Mouse (Mus musculus): Measurements from ENCODE around the gene Fen1. TPM values are rescaled to one million over a fixed set of nuclear protein-coding genes. Genes with fewer than 3 reads are reported as not detected.
"Not testable (repeated sequence)": the region's sequence is repeated elsewhere in the genome, so short reads cannot be mapped to it uniquely, and the experiment has no call there.

The Fen1 gene
- total RNA-seq, 2 experiments from 2014 or later: 10.5 to 11.6 TPM

DNA sequence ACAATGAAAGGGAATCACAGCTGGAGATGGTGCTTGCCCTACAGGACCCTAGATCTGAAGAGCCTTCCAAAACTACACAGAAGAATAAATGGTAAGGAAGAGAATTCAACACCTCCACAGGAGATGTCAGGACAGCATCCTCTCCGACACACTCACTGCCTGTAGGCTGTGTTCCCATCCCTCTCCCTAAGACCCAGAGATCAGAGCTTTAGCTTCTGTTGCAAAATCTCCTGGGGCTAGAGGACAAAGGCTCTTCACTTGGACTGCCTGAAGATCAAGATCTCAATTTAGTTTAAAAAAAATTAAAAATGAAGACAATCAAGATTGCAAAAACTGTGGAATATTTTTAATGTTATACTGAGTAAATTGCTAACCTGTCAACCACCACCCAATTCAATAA is 27.5 kb downstream of the Fen1 start:
- no peak for TF ChIP-seq CTCF (IDR thresholded peaks at IDR 0.05)
- H3K4me3 ChIP-seq: no peak overlapping the region
- intact Hi-C loops (cut with DNase I): no loop called here

DNA sequence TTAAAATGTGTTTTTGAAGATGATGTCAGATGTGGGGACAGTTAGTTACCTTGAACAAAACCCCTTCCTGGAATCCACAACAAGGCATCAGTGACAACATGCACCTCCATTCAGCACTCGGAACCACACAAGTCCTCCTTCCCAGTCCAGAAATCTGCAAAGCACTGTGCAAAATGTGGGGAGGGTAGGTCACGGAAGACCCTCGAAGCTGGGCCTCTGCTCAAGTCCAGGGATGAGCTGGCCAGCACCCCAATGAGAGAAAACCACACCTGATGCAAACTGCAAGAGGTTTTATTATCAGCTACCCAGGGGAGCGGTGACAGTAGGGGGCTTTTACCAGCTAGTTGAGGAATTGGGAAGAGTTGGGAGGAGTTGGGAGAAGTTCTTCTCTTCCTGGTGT is 29.0 kb downstream of the Fen1 start:
- intact Hi-C loops (cut with DNase I): no loop called here
- DNase-seq (ENCODE audit: extremely low spot score in 1 of 2, low spot score in 2 of 2): no peak
- TF ChIP-seq CTCF (IDR thresholded peaks at IDR 0.05): no peak
- Histone ChIP-seq H3K4me3 (no peak overlapping the region), H3K27ac (no peak overlapping the region)

More for the DNA sequence above, 27.5 kb downstream of the Fen1 start:
- no peak overlapping the region for H3K27ac ChIP-seq
- DNase-seq (ENCODE audit: extremely low spot score in 1 of 2, low spot score in 2 of 2): no peak

DNA sequence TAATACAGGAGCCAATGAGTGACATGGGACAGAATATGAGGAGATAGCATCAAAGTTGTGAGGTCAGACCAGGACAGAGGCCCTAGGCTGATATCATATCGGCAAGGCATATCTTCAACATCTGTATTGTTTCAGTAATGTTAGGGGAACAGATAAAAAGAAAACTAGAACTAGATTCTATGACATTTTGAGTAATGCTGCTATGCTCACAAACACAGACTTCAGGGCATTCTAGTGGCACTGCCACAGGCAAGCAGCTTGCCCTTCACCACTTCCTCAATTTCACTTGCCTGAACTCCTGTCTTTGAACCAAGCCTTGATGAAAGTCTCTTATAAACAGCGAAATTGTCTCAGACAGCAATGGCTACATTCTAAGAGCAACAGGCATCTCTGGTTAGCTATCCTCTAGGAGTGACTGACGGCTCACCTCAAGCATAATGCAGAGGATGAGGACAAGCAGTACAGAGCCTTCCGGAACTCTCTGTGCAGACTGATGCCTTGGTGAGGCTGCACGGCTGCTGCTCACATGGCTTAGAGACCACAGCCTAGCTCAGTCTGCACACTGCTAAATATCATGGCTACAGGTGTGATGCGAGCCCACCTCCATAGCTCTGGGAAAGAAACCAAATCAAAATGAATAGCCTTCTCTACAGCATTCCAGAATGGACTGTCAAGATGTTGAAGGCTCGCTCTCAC is 30.0 kb downstream of the Fen1 start:
- no peak for DNase-seq (ENCODE audit: extremely low spot score in 1 of 2, low spot score in 2 of 2)
- H3K27ac ChIP-seq: no peak overlapping the region
- intact Hi-C loops (cut with DNase I): no loop called here
- H3K4me3 ChIP-seq: no peak overlapping the region
- no peak for TF ChIP-seq CTCF (IDR thresholded peaks at IDR 0.05)

DNA sequence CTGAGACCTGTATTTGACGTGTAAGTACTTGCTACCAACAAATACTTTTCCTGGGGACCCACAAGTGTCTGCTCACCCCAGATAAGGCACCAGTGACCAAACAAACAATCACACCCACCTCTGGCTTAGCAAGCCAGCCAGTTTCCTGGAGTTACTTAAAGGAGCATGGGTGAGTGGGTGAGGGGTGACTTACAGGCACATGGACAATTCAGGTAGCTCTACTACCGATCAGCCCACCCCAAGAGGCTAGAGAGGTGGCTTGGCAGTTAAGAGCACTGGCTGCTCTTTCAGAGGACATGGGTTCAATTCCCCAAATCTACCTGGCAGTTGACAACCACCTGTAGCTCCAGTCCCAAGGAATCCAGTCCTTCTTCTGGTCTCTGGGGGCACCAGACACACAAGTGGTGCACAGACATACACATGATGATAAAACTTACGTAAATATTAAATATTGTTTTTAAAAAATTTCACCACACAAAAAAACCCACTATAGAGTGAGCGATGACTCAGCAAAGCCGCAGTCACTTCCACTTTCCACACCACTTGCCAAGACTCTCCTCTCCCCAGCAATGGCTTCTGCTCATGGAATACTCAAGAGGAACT is 30.8 kb downstream of the Fen1 start:
- H3K27ac ChIP-seq: no peak overlapping the region
- intact Hi-C loops (cut with DNase I): no loop called here
- no peak for DNase-seq (ENCODE audit: extremely low spot score in 1 of 2, low spot score in 2 of 2)
- no peak for TF ChIP-seq CTCF (IDR thresholded peaks at IDR 0.05)
- no peak overlapping the region for H3K4me3 ChIP-seq

DNA sequence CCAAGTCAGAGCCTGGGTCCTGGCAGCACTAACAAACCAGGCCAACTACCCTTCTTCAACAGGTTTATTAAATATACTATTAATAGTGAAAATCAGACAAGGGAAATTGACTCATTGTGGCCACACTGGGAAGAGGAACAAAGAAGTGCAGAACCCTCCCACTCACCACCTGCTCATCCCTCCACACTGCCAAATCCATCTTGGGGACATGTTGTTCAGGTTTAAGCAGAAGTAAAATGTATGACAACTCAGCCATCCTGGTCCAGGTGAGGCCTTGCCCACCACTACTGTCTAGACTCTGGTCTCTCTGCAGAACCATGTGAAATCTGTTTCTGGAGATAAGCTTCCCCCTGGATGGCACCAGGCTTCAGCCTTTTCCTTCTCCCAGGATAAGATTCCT is 32.1 kb downstream of the Fen1 start:
- intact Hi-C loops (cut with DNase I): no loop called here
- no peak for TF ChIP-seq CTCF (IDR thresholded peaks at IDR 0.05)
- DNase-seq (ENCODE audit: extremely low spot score in 1 of 2, low spot score in 2 of 2): peak in 1 of 2 experiments; percentile 64
- no peak overlapping the region for H3K27ac ChIP-seq
- no peak overlapping the region for H3K4me3 ChIP-seq

DNA sequence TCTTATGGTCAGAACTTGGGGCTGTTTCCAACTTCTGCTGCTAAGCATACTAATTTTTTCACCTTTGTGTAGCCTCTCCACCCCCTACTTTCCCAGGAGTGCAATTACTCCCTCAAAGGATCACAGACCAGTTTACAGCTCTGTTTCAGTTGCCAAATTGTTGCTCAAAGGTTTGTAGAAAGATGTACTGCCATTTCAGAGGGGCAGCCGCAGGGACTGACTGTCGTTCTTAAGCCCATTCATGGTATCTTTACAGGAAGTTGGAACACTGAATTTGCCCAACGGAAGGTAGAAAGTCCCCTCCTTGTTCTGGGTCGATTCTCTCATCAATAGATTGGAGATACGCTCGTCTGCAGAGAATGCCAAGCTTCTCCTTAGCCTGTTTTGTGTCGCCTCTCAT is 32.6 kb downstream of the Fen1 start:
- no peak for DNase-seq (ENCODE audit: extremely low spot score in 1 of 2, low spot score in 2 of 2)
- intact Hi-C loops (cut with DNase I): no loop called here
- TF ChIP-seq CTCF (IDR thresholded peaks at IDR 0.05): no peak
- H3K27ac ChIP-seq: no peak overlapping the region
- H3K4me3 ChIP-seq: no peak overlapping the region

DNA sequence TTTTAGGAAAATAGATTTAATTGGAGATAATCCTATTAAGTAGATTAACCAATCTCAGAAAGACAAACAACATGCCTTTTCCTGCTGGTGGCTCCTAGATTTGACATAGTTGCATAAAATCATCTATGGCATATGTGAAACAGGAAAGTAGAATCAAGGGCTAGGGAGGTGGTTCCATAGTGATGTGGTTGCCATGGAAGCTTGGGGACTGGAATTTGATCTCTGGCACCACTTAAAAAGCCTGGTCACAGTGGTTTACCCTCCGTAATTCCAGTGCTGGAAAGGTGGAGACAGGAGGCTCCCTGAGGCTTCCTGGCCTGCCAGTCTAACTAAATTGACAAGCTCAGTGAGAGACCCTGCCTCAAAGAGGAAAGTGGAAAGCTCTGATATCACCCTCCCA is 33.5 kb downstream of the Fen1 start:
- intact Hi-C loops (cut with DNase I): no loop called here
- no peak for TF ChIP-seq CTCF (IDR thresholded peaks at IDR 0.05)

DNA sequence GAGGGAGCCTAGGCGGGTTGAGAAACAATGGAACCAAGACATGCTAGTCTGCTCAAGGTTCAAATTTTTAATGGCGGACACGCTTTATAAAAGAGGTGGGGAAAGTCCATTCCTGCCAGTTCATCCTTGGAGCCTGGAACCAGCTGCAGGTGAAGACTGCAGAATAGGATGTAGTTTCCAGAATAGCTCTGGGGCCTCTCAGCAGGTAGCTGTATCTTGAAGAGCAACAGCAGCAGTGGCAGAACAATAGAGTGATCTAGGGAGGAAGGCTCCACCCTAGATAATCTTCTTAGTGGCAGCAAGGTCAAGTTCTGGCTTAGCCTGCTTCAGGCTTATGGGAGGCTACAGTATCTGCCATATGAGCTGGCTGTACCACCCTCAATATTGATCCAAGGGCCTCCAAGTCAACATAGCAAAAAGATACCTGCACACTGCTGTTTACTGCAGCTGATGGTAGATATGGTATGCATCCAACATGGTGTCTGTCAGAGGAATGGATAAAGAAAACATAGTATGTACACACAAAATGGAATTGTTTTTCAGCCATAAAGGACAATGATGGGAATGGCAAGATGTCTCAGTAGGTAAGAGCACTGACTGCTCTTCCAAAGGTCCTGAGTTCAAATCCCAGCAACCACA is 34.2 kb downstream of the Fen1 start:
- H3K27ac ChIP-seq; DNase-seq (ENCODE audit: extremely low spot score in 1 of 2, low spot score in 2 of 2); H3K4me3 ChIP-seq; intact Hi-C loops (cut with DNase I): not testable (repeated sequence)

More for the DNA sequence above, 33.5 kb downstream of the Fen1 start:
- DNase-seq (ENCODE audit: extremely low spot score in 1 of 2, low spot score in 2 of 2): no peak
- H3K4me3 ChIP-seq: no peak overlapping the region
- no peak overlapping the region for H3K27ac ChIP-seq

DNA sequence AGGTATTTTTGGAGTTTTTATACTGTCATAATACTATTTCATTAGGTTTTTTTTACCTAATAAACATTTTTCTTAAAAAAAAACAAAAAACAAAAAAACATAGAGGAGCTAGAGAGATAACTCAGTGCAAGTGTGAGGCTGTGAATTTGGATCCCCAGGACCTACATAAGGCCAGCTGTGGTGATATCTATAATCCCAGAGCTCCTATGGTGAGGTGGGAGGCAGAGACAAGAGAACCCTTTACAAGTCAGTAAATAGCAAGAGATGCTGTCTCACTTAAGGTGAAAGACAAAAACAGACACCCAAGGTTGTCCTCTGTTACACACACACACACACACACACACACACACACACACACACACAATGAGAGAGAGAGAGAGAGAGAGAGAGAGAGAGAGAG is 34.8 kb downstream of the Fen1 start:
- no peak for DNase-seq (ENCODE audit: extremely low spot score in 1 of 2, low spot score in 2 of 2)
- Histone ChIP-seq H3K4me3 (no peak overlapping the region), H3K27ac (no peak overlapping the region)
- TF ChIP-seq CTCF (IDR thresholded peaks at IDR 0.05): no peak
- intact Hi-C loops (cut with DNase I): no loop called here

DNA sequence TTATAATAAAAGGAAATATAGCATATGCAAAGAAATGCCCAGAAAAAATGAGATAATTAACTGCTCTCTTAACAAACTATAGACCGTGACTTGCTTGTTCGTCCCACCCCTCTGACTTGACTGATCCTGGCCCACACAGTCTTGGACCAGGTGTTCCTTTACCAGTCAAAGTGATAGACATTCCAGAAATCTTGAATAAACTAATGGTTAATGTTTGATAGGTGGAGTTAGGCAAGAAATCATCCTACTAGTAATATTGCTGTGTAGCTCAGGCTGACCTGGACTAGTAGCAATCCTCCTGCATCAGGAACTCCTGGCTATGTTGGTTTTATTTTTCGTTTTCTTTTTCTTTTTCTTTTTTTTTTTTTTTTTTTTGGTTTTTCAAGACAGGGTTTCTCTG is 35.5 kb downstream of the Fen1 start:
- intact Hi-C loops (cut with DNase I): no loop called here
- H3K4me3 ChIP-seq: no peak overlapping the region
- no peak for TF ChIP-seq CTCF (IDR thresholded peaks at IDR 0.05)
- no peak for DNase-seq (ENCODE audit: extremely low spot score in 1 of 2, low spot score in 2 of 2)
- H3K27ac ChIP-seq: no peak overlapping the region

DNA sequence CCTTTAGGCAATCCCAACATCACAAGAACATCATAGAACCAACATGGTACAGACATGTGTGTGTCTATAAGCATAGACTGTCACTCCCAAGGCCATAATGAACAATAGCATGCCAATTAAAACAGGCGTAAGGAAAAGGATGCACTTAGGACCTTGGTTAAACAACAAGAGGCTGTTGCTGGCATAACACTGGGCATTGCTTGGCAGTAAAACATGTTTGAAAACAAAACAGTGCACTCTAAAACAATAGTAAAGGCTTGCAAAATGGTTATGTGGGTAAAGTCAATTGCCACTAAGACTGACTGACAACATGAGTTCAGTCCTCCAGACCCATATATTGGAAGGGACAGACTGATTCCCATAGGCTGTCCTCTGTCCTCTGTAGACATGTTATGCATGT is 36.0 kb downstream of the Fen1 start:
- no peak overlapping the region for H3K4me3 ChIP-seq
- intact Hi-C loops (cut with DNase I): no loop called here
- H3K27ac ChIP-seq: no peak overlapping the region
- no peak for DNase-seq (ENCODE audit: extremely low spot score in 1 of 2, low spot score in 2 of 2)
- no peak for TF ChIP-seq CTCF (IDR thresholded peaks at IDR 0.05)

DNA sequence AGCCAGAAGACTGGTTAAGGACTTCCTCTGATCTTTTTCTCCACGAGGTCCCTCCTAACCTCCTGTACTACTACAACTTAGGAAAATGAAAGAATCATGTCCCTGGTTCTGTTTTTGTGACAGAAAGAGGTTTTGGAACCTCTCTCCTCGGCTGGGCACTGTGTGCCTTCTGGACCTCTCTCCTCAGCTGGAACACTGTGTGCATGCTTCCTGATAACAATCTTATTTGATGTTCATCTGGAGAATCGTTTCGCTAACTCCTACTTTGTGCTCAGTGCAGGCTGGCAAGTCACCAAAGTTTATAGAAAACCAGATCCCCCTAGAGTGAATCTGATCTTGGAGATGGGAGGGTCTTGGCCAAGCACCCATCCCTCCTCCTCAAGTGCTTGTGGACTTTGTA is 36.9 kb downstream of the Fen1 start:
- DNase-seq (ENCODE audit: extremely low spot score in 1 of 2, low spot score in 2 of 2): no peak
- no peak overlapping the region for H3K27ac ChIP-seq
- intact Hi-C loops (cut with DNase I): no loop called here
- TF ChIP-seq CTCF (IDR thresholded peaks at IDR 0.05): no peak
- H3K4me3 ChIP-seq: no peak overlapping the region

DNA sequence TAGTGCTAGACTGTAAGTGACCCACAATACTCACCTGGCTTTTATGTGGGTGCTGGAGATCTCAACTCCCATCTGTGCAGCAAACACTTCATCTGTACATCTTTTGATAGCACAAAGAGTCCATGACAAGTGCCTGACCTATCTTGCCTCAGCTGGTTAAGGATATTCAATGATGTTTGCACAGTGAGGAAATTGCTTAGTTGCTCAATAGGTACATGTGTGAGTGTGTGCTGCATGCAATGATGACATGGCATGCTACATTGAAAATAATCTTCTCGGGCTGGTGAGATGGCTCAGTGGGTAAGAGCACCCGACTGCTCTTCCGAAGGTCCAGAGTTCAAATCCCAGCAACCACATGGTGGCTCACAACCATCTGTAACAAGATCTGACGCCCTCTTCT is 38.0 kb downstream of the Fen1 start:
- H3K27ac ChIP-seq; DNase-seq (ENCODE audit: extremely low spot score in 1 of 2, low spot score in 2 of 2); intact Hi-C loops (cut with DNase I); H3K4me3 ChIP-seq: not testable (repeated sequence)
